Mouse (Mus musculus) small intestine, adult 2 months (tissue): Measurements from ENCODE around the gene Pelp1.

Experiments
- CTCF ChIP-seq: fragments of 200-500 bp; IDR thresholded peaks from 2 replicates; pipeline ENCODE4 v1.5.1; 2012; ENCODE audit warnings: low read depth, mild to moderate bottlenecking, control low read depth, inconsistent platforms, low read length, moderate library complexity, mixed read lengths; ENCODE audit not compliant: insufficient replicate concordance, insufficient read length; ENCODE audit errors: extremely low read depth
- POLR2A ChIP-seq: fragments of 200-500 bp; IDR thresholded peaks from 2 replicates; pipeline ENCODE4 v1.6.1; 2012; ENCODE audit warnings: low read depth, mild to moderate bottlenecking, control low read depth, inconsistent platforms, low read length, moderate library complexity

DNA sequence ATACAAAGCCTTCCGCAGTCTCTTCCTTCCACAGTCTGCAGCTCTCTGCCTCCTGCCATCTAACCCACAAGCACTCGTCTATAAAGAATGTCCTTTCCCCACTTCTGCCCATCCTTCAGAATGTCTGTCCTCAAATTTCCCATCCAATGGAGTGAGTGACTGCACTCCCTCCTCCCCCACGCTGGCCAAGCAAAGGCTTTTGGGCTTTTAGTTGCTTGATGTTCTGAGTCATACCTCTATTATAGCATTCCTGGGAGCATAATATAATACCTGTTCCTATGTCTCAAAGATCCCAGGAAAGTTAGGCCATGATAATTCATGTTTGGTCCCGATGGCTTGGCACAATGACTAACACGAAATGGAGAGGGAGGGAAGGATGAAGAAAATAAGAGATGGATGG lies 21.7 kb upstream of the Pelp1 start:
- no peak for TF ChIP-seq POLR2A
- TF ChIP-seq CTCF: no peak
